Mouse (Mus musculus) olfactory bulb, adult 2 months (tissue): ENCODE results near the gene 1700123L14Rik. TPM values are rescaled to one million over a fixed set of nuclear protein-coding genes. Genes with fewer than 3 reads are reported as not detected.

Source experiments
- H3K27ac ChIP-seq: fragments of 200-500 bp; 2 replicates; pipeline ENCODE4 v1.5.1; 2012; ENCODE audit warnings: low read depth, low read length; ENCODE audit not compliant: insufficient read depth
- H3K4me1 ChIP-seq: fragments of 200-500 bp; 2 replicates; pipeline ENCODE4 v1.6.1; 2012; ENCODE audit warnings: low read length; ENCODE audit not compliant: control insufficient read depth, insufficient read depth
- H3K4me3 ChIP-seq: fragments of 200-500 bp; 2 replicates; pipeline ENCODE4 v1.5.1; 2012; ENCODE audit warnings: mild to moderate bottlenecking, low read depth, low read length, moderate library complexity; ENCODE audit not compliant: insufficient read depth
- CTCF ChIP-seq: fragments of 200-500 bp; IDR thresholded peaks from 2 replicates; pipeline ENCODE4 v1.5.1; 2012; ENCODE audit warnings: low read depth, mild to moderate bottlenecking, low read length, moderate library complexity; ENCODE audit not compliant: insufficient read depth
- POLR2A ChIP-seq: fragments of 200-500 bp; IDR thresholded peaks from 2 replicates; pipeline ENCODE4 v1.6.1; 2012; ENCODE audit warnings: mild to moderate bottlenecking, low read depth, low read length, moderate library complexity; ENCODE audit not compliant: insufficient read depth
- WGBS: fragments of 180-500 bp; shearing (Covaris S2); methylation state at CpG from one replicate; pipeline ENCODE4 v1.1.7; 2018; 5-methylcytosine and 5-hydroxymethylcytosine counted together
- polyA plus RNA-seq: library from polyadenylated mRNA; stranded (reverse); fragments of >200 nt; gene quantifications from 2 replicates; pipeline ENCODE4 v1.2.4, GENCODE M21; 2012; ENCODE audit warnings: low replicate concordance; ENCODE audit not compliant: missing spikeins, insufficient read depth, insufficient read length

The 1700123L14Rik gene
- polyA plus RNA-seq, 1 experiment: not detected

GRCm38 (mm10) chr6:96116534-96117272 is 49.3 kb downstream of the 1700123L14Rik start:
- WGBS: 2% methylated on average over 32 of the region's 32 CpGs
- Histone ChIP-seq H3K27ac (no peak overlapping the region), H3K4me1 (peaks cover 11% of the 10 kb centered on the region), H3K4me3 (peak overlapping the region; percentile 54)
- no peak for TF ChIP-seq POLR2A
- no peak for TF ChIP-seq CTCF

DNA sequence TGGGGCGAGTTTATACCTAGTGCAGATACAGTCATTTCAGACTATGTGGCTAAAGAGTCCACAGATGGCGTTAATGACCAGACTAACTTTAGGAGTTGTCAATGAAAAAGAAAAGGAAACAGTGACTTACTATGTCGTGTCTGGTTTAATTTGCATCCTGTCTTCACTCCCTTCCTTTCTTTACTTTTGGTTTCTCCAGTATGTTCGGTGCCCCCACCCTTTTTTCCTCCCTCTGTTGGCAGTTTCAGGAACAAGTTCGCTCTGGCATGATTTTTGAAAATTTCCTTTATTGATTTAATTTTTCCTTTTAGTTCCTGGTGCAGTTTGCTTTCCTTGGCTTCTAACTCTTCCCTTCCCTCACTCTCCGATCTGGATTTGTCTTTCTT is 49.9 kb downstream of the 1700123L14Rik start:
- TF ChIP-seq CTCF (no peak), POLR2A (no peak)
- 7% methylated on average over 6 of the region's 6 CpGs for WGBS
- Histone ChIP-seq H3K27ac (no peak overlapping the region), H3K4me3 (peak overlapping the region; percentile 54), H3K4me1 (peaks cover 11% of the 10 kb centered on the region)

Other genes starting within 250 kb of the 1700123L14Rik start
- gene Fam19a1, start 53.1 kb downstream of the 1700123L14Rik start, polyA plus RNA-seq: not detected in 2 replicates